Mouse (Mus musculus) Muller cell, postnatal 12 days (primary cell): ENCODE results near the gene Gstm1.

ENCODE experiments used
- DNase-seq: peaks from one replicate; pipeline ENCODE4 v3.0.0-alpha.2; 2015; ENCODE audit errors: inconsistent ontology term

Gstm1 gene

GRCm38 (mm10) chr3:107966631-107967030 is 51.1 kb downstream of the Gstm1 start:
- DNase-seq = no peak

DNA sequence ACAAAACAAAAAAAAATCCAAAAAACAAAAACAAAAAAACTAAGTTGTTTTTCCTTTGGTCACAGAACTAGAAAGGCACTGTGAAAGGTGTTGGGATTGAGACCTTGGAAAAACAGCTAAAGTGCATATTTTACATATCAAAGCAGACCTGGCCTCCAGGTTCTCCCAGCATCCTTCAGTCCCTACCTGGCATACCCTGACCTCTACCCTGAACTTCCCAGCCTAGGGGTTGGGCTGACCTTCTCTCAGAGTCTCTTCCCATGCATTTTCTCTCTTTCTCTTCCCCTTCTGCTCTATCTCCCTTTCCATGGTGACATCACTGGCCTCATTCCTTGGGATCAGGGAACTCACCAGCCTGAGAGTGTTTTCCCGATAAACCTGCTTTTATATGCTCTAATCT is 52.2 kb downstream of the Gstm1 start:
- no peak for DNase-seq

DNA sequence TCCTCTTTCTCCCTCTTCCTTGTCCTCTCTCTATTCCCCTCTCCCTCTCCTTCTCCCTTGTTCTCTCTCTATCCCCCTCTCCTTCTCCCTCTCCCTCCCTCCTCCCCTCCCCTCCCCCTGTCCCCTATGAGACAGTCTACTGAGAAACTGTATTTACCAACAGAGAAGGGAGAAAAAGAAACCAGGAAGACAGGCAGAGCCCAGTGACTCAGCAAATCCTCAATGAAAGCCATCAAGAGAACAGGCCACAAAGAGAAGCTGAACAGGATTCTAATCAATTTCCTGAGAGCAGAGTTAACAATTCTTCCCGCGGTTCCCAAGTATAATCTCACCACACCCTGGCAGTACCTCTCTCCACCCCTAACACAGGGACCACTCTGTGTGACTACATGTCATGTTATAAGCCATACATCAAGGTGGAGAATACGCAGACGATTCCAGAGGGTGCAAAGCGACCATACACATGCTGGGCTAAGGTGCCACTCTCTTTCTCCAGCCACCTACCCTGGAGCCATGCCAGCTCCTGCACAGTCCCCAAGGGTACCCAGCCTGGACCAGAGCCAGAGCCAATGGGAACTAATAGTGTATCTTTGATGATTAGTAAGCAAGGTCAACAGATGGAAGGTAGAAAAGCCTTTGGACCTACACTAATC is 53.0 kb downstream of the Gstm1 start:
- peak; percentile 33 for DNase-seq

GRCm38 (mm10) chr3:107964026-107964425 is 53.7 kb downstream of the Gstm1 start:
- DNase-seq = no peak
